Mouse (Mus musculus) splenic B cell, adult 2 months (primary cell): ENCODE results near the gene Camkk2.
A peak's percentile ranks its signal among the peaks of the same experiment; 100 is the strongest.

Experiments
- DNase-seq: peaks from one replicate; pipeline ENCODE4 v3.0.0-alpha.2; 2011; ENCODE audit warnings: low read depth, low spot score
- H3K27me3 ChIP-seq: 2 replicates; pipeline ENCODE4 v1.6.1; 2012; ENCODE audit warnings: mild to moderate bottlenecking, low read length, moderate library complexity, mixed read lengths; ENCODE audit not compliant: control insufficient read depth, poor library complexity, insufficient read depth, severe bottlenecking
- H3K36me3 ChIP-seq: 2 replicates; pipeline ENCODE4 v1.6.1; 2012; ENCODE audit warnings: mild to moderate bottlenecking, low read length, moderate library complexity, mixed read lengths; ENCODE audit not compliant: control insufficient read depth, poor library complexity, insufficient read depth, severe bottlenecking

Camkk2 gene

GRCm38 (mm10) chr5:122731991-122732673 is 47.1 kb downstream of the Camkk2 start:
- H3K27me3 ChIP-seq: no peaks in the 10 kb centered on the region
- peak; percentile 46 for DNase-seq
- H3K36me3 ChIP-seq: peaks cover 3% of the 10 kb centered on the region

DNA sequence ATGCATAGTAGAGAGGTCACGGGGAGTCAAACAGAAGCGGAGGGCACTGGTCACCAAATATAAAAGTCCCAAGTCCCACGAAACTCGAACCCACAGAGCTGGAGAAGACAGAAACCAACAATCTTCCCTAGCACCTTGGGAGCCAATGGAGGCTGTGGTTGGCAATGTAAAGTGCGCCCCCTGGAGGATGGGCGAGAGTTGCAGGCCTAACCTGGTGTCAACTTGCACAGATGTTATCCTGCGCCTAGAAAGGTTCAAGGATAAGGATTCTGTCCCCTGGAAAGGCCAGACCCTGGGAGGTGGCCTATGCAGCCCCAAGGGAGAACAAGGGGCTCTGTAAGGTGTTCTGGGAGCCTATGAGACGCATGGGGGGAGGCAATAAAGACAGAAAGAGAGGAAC is 47.9 kb downstream of the Camkk2 start:
- DNase-seq: peak; percentile 80
- H3K27me3 ChIP-seq: no peaks in the 10 kb centered on the region
- H3K36me3 ChIP-seq: peaks cover 3% of the 10 kb centered on the region

DNA sequence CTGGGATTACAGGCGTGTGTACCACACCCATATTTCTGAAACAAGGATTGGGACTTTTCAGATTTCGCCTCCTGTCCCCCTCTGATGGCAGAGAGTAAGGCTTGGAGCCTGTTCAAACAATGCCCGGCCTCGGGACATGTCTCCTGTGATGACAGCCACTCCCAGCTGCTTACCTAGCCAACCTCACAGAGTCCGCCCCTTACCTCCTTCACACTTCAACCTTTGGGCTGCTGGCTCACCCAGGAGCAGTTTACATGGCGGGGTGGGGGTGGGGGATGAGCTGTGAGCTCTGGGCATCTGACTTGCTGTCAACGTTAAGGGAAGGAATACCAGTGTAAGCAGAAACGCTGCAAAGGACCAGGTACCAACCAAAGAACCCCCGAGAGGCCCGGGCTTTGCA is 48.4 kb downstream of the Camkk2 start:
- Histone ChIP-seq H3K36me3 (peaks cover 3% of the 10 kb centered on the region), H3K27me3 (no peaks in the 10 kb centered on the region)
- no peak for DNase-seq

- Histone ChIP-seq H3K36me3 (peaks cover 3% of the 10 kb centered on the region), H3K27me3 (no peaks in the 10 kb centered on the region)
- no peak for DNase-seq
Observed at GRCm38 (mm10) chr5:122727096-122727495, 52.1 kb downstream of the Camkk2 start.

DNA sequence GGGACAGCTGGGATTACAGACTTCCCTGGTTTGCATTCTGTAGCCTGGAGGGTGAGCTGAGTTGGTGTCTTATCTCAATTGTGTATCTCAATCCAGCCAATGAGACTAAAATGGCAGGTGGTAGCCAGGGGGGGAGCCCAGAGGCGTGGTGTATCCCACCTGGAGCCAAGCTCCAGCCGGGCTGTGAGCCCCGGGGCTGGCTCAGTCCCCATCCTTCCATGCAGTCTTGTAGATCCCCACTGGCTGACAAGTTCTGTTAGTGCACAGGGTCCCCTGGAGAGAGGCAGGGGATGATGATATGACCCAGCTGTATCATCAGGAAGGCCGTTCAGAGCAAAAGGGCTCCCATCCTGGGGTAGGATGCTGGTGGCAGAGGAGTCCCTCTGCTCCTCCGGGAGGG is 52.6 kb downstream of the Camkk2 start:
- Histone ChIP-seq H3K27me3 (no peaks in the 10 kb centered on the region), H3K36me3 (peaks cover 3% of the 10 kb centered on the region)
- DNase-seq: no peak

GRCm38 (mm10) chr5:122726068-122726467 is 53.1 kb downstream of the Camkk2 start:
- Histone ChIP-seq H3K36me3 (peaks cover 3% of the 10 kb centered on the region), H3K27me3 (no peaks in the 10 kb centered on the region)
- peak; percentile 88 for DNase-seq

DNA sequence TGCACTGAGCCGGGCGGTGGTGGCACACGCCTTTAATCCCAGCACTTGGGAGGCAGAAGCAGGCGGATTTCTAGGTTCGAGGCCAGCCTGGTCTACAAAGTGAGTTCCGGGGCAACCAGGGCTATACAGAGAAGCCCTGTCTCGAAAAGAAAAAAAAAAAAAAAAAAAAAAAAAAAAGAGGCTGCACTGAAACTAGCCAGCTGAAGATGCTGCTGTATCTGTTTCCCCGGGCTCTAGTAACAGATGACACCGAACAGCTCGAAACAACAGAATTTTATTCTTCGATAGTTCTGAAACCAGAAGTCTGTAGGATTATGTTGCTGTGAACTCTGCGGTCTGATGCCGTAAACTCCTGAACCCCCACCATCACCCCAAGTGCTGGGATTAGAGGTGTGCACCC is 53.8 kb downstream of the Camkk2 start:
- Histone ChIP-seq H3K27me3 (no peaks in the 10 kb centered on the region), H3K36me3 (peaks cover 3% of the 10 kb centered on the region)
- DNase-seq: no peak

- peak; percentile 27 for DNase-seq
Observed at GRCm38 (mm10) chr5:122719168-122719567, 60.0 kb downstream of the Camkk2 start.

GRCm38 (mm10) chr5:122718400-122718799 is 60.8 kb downstream of the Camkk2 start:
- Histone ChIP-seq H3K27me3 (no peaks in the 10 kb centered on the region), H3K36me3 (peaks cover 4% of the 10 kb centered on the region)
- DNase-seq: peak; percentile 33

More at GRCm38 (mm10) chr5:122719168-122719567, 60.0 kb downstream of the Camkk2 start:
- peaks cover 4% of the 10 kb centered on the region for H3K36me3 ChIP-seq
- no peaks in the 10 kb centered on the region for H3K27me3 ChIP-seq

- Histone ChIP-seq H3K27me3 (no peaks in the 10 kb centered on the region), H3K36me3 (peaks cover 4% of the 10 kb centered on the region)
- peak; percentile 38 for DNase-seq
Observed at GRCm38 (mm10) chr5:122716793-122717192, 62.4 kb downstream of the Camkk2 start.

DNA sequence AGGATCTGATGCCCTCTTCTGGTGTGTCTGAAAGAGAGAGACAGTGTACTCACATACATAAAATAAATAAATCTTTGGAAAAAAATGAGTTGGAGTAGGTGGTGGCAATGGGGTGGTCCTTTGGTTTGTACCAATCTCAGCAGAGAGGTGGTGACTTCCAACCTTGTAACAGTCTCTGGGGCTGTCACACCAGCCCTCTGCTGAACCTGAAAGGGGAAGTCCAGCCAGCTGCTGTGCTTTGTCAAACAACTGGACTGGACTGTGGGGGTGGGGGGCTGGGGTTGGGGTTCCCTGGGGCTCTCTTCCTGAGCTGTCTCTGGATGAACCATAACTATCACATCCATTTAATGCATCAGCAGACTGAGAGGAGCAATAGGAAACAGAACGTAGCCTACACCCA is 63.5 kb downstream of the Camkk2 start:
- DNase-seq: peak; percentile 32
- peaks cover 4% of the 10 kb centered on the region for H3K36me3 ChIP-seq

GRCm38 (mm10) chr5:122708819-122709218 is 70.4 kb downstream of the Camkk2 start:
- Histone ChIP-seq H3K36me3 (no peaks in the 10 kb centered on the region), H3K27me3 (no peaks in the 10 kb centered on the region; the same call in 1 of the 2 replicates)
- DNase-seq: no peak

More for the DNA sequence above, 63.5 kb downstream of the Camkk2 start:
- no peaks in the 10 kb centered on the region for H3K27me3 ChIP-seq

DNA sequence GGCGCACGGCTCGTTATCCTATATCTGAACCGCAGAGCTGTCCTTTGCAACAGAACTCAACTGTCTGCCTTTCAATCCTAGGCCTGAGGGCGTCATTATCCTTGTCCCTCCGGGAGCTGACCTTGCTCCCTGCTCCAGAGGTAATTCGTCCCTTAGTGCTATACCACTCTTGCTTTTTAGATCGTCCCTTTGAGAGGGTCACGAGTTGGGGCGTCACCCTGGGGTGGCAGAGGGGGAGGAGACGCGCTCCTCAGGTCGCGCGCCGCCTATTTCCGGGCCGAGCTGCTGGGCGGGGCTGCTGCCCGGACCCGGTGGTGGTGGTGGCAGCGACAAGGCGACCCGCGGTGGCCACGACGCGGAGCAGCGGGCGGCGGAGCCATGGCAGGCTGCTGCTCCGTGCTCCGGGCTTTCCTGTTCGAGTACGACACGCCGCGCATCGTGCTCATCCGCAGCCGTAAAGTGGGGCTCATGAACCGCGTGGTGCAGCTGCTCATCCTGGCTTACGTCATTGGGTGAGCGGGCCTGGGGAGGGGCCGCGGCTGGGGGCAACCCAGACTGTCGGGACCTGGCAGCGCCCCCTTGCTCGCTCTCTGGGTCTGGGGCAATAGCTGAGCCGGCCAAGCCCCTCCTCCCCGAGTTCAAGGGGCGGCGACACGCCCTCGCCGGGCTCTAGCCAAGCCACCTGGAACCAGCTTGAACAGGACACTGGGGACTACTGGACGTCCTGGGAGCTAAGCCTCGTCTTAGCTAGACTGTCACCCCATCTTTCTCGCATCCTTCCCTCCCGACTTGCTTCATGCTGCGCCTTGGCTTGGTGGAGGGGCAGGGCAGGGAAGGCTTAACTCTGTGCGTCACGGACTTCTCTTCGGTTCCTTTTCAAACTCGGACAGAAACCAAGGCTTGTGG is 71.7 kb downstream of the Camkk2 start, which contains the start of gene P2rx4:
TSS of gene P2rx4 (plus strand) at position 269 of the 906 bp plus-strand sequence.
- no peaks in the 10 kb centered on the region for H3K36me3 ChIP-seq
- H3K27me3 ChIP-seq: no peaks in the 10 kb centered on the region; the same call in 1 of the 2 replicates
- peak; percentile 93 for DNase-seq

- H3K27me3 ChIP-seq: no peaks in the 10 kb centered on the region; the same call in 1 of the 2 replicates
- no peak for DNase-seq
- no peaks in the 10 kb centered on the region for H3K36me3 ChIP-seq
Observed at GRCm38 (mm10) chr5:122706917-122707275, 72.3 kb downstream of the Camkk2 start.

DNA sequence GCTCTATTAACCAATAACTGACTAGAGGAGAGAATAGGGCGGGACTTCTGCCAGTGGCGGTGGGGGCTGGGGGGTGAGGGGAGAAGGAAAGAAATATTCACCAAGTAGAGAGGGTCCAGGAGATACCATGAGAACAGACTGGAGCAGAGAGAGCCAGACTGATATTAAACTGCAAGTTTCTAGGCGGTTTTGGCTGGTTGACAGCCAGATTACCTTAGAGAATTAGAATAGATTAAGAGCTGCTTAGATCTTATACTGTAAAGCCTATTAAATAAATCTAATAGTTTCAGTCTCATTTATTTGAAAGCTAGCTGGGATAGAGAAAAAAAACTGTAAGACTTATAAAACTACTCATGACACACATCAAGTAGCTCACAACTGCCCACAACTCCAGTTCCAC is 74.0 kb downstream of the Camkk2 start:
- no peaks in the 10 kb centered on the region for H3K36me3 ChIP-seq
- DNase-seq: no peak
- H3K27me3 ChIP-seq: no peaks in the 10 kb centered on the region; the same call in 1 of the 2 replicates
